Mouse (Mus musculus) midbrain, embryonic 14.5 days (tissue): ENCODE results near the gene Cyp2d10. TPM values are rescaled to one million over a fixed set of nuclear protein-coding genes. Genes with fewer than 3 reads are reported as not detected.
"Not testable (repeated sequence)": the region's sequence is repeated elsewhere in the genome, so short reads cannot be mapped to it uniquely, and the experiment has no call there.

Experiments
- ATAC-seq: fragments of 200-750 bp; cut with Nextera tagmentation; 2 replicates; pipeline ENCODE4 v1.8.0; 2017; ENCODE audit warnings: moderate number of reproducible peaks, moderate library complexity; ENCODE audit not compliant: low FRiP score, low TSS enrichment
- DNase-seq: peaks from one replicate; pipeline ENCODE4 v3.0.0-alpha.2; 2015
- H3K27ac ChIP-seq: fragments of 300-500 bp; sonication (generic); replicated peaks from 2 replicates; pipeline ENCODE4 v1.5.1; 2014; ENCODE audit warnings: mild to moderate bottlenecking, low read depth, low read length, moderate library complexity
- H3K27me3 ChIP-seq: fragments of 300-500 bp; sonication (generic); 2 replicates; pipeline ENCODE4 v1.6.1; 2014; ENCODE audit warnings: low read length, control low read depth, mixed read lengths; ENCODE audit not compliant: control insufficient read depth, insufficient read depth
- H3K36me3 ChIP-seq: fragments of 300-500 bp; sonication (generic); 2 replicates; pipeline ENCODE4 v1.6.1; 2014; ENCODE audit warnings: low read length, control low read depth; ENCODE audit not compliant: control insufficient read depth, insufficient read depth
- H3K4me1 ChIP-seq: fragments of 300-500 bp; sonication (generic); 2 replicates; pipeline ENCODE4 v1.6.1; 2014; ENCODE audit warnings: mild to moderate bottlenecking, antibody characterized with exemption, low read length, control low read depth; ENCODE audit not compliant: control insufficient read depth, insufficient read depth
- H3K4me2 ChIP-seq: fragments of 300-500 bp; sonication (generic); 2 replicates; pipeline ENCODE4 v1.6.1; 2014; ENCODE audit warnings: mild to moderate bottlenecking, low read length, moderate library complexity
- H3K4me3 ChIP-seq: fragments of 300-500 bp; sonication (generic); replicated peaks from 2 replicates; pipeline ENCODE4 v1.5.1; 2014; ENCODE audit warnings: low read depth, low read length
- H3K9ac ChIP-seq: fragments of 300-500 bp; sonication (generic); replicated peaks from 2 replicates; pipeline ENCODE4 v1.6.1; 2014; ENCODE audit warnings: mild to moderate bottlenecking, low read length, moderate library complexity
- H3K9me3 ChIP-seq: fragments of 300-500 bp; sonication (generic); 2 replicates; pipeline ENCODE4 v1.6.1; 2016; ENCODE audit warnings: low read length, control low read depth, mixed read lengths; ENCODE audit not compliant: control insufficient read depth
- WGBS: fragments of 180-500 bp; shearing (Covaris S2); extraction: QIAGEN DNeasy Blood & Tissue Kit; methylation state at CpG from one replicate; pipeline ENCODE4 v1.1.7; 2014; 5-methylcytosine and 5-hydroxymethylcytosine counted together
- polyA plus RNA-seq: library from polyadenylated mRNA; unstranded; fragments of >200 nt; fragmentation: Nextera tagmentation; extraction: Ambion mirVana; gene quantifications from 2 replicates; pipeline ENCODE4 v1.2.1, GENCODE M21; 2014

Cyp2d10 gene
- polyA plus RNA-seq, 1 experiment from 2014 or later: not detected

GRCm38 (mm10) chr15:82404163-82404562 is 2.8 kb downstream of the Cyp2d10 start:
- Histone ChIP-seq H3K27me3 (no peaks in the 10 kb centered on the region), H3K4me1 (no peaks in the 10 kb centered on the region), H3K4me2 (no peak overlapping the region), H3K36me3 (no peaks in the 10 kb centered on the region), H3K4me3 (no peak overlapping the region), H3K27ac (no peak overlapping the region), H3K9me3 (no peaks in the 10 kb centered on the region), H3K9ac (no peak overlapping the region)
- DNase-seq (no peak), ATAC-seq (no peak)
- 87% methylated on average over 3 of the region's 3 CpGs for WGBS

- ATAC-seq: no peak
- H3K4me3 ChIP-seq: no peak overlapping the region
- H3K4me2 ChIP-seq: no peak overlapping the region
- no peaks in the 10 kb centered on the region for H3K9me3 ChIP-seq
- WGBS: 97% methylated on average over 9 of the region's 9 CpGs
- H3K9ac ChIP-seq: no peak overlapping the region
- H3K4me1 ChIP-seq: no peaks in the 10 kb centered on the region
- no peaks in the 10 kb centered on the region for H3K27me3 ChIP-seq
- H3K27ac ChIP-seq: no peak overlapping the region
- H3K36me3 ChIP-seq: no peaks in the 10 kb centered on the region
- no peak for DNase-seq
Observed at GRCm38 (mm10) chr15:82403606-82404005, 3.4 kb downstream of the Cyp2d10 start.

GRCm38 (mm10) chr15:82402741-82403140 is 4.3 kb downstream of the Cyp2d10 start:
- DNase-seq (no peak), ATAC-seq (no peak)
- Histone ChIP-seq H3K27me3 (no peaks in the 10 kb centered on the region), H3K9ac (no peak overlapping the region), H3K4me3 (no peak overlapping the region), H3K36me3 (no peaks in the 10 kb centered on the region), H3K4me2 (no peak overlapping the region), H3K9me3 (no peaks in the 10 kb centered on the region), H3K27ac (no peak overlapping the region), H3K4me1 (no peaks in the 10 kb centered on the region)
- WGBS: 87% methylated on average over 6 of the region's 6 CpGs

GRCm38 (mm10) chr15:82402106-82402505 is 4.9 kb downstream of the Cyp2d10 start:
- Histone ChIP-seq H3K4me2 (no peak overlapping the region), H3K27me3 (no peaks in the 10 kb centered on the region), H3K9me3 (no peaks in the 10 kb centered on the region), H3K4me1 (no peaks in the 10 kb centered on the region), H3K9ac (no peak overlapping the region), H3K36me3 (no peaks in the 10 kb centered on the region), H3K4me3 (no peak overlapping the region), H3K27ac (no peak overlapping the region)
- ATAC-seq: no peak
- no peak for DNase-seq

- DNase-seq: no peak
- no peak overlapping the region for H3K4me3 ChIP-seq
- no peak for ATAC-seq
- no peak overlapping the region for H3K9ac ChIP-seq
- no peaks in the 10 kb centered on the region for H3K9me3 ChIP-seq
- H3K36me3 ChIP-seq: no peaks in the 10 kb centered on the region
- 18% methylated on average over 2 of the region's 2 CpGs for WGBS
- H3K4me2 ChIP-seq: no peak overlapping the region
- no peaks in the 10 kb centered on the region for H3K27me3 ChIP-seq
- no peak overlapping the region for H3K27ac ChIP-seq
- no peaks in the 10 kb centered on the region for H3K4me1 ChIP-seq
Observed at GRCm38 (mm10) chr15:82401516-82401915, 5.5 kb downstream of the Cyp2d10 start.

GRCm38 (mm10) chr15:82395955-82396354 is 11.0 kb downstream of the Cyp2d10 start:
- not testable (repeated sequence) for H3K27me3 ChIP-seq, H3K36me3 ChIP-seq, H3K9ac ChIP-seq, H3K4me1 ChIP-seq, H3K9me3 ChIP-seq, ATAC-seq, H3K27ac ChIP-seq, H3K4me3 ChIP-seq, H3K4me2 ChIP-seq, DNase-seq
- 88% methylated on average over 3 of the region's 3 CpGs for WGBS

GRCm38 (mm10) chr15:82393922-82394321 is 13.1 kb downstream of the Cyp2d10 start, which contains the start of gene Cyp2d11:
Cyp2d11 (minus strand) TSS chr15:82394022.
- H3K27ac ChIP-seq, H3K27me3 ChIP-seq, H3K9ac ChIP-seq, DNase-seq, H3K4me1 ChIP-seq, ATAC-seq, H3K36me3 ChIP-seq, H3K4me2 ChIP-seq, H3K4me3 ChIP-seq, H3K9me3 ChIP-seq: not testable (repeated sequence)
- WGBS: 91% methylated on average over 2 of the region's 2 CpGs

- 94% methylated on average over 10 of the region's 10 CpGs for WGBS
- H3K4me3 ChIP-seq, H3K4me1 ChIP-seq, H3K36me3 ChIP-seq, H3K4me2 ChIP-seq, H3K27ac ChIP-seq, H3K27me3 ChIP-seq, H3K9ac ChIP-seq, ATAC-seq, H3K9me3 ChIP-seq, DNase-seq: not testable (repeated sequence)
Observed at GRCm38 (mm10) chr15:82389916-82390315, 17.1 kb downstream of the Cyp2d10 start.

- 95% methylated on average over 2 of the region's 2 CpGs for WGBS
- Histone ChIP-seq H3K27me3 (no peaks in the 10 kb centered on the region), H3K36me3 (no peaks in the 10 kb centered on the region), H3K9ac (no peak overlapping the region), H3K4me2 (no peak overlapping the region), H3K9me3 (no peaks in the 10 kb centered on the region), H3K4me1 (peaks cover 4% of the 10 kb centered on the region), H3K27ac (no peak overlapping the region), H3K4me3 (no peak overlapping the region)
- DNase-seq (no peak), ATAC-seq (no peak)
Observed at GRCm38 (mm10) chr15:82385729-82386128, 21.3 kb downstream of the Cyp2d10 start.
